Mouse (Mus musculus) neural tube, embryonic 15.5 days (tissue): ENCODE results near the gene Irf8. TPM values are rescaled to one million over a fixed set of nuclear protein-coding genes. Genes with fewer than 3 reads are reported as not detected.

ENCODE experiments used
- polyA plus RNA-seq: library from polyadenylated mRNA; unstranded; fragments of >200 nt; fragmentation: Nextera tagmentation; extraction: Ambion mirVana; gene quantifications from 2 replicates; pipeline ENCODE4 v1.2.1, GENCODE M21; 2015

Gene Irf8
- polyA plus RNA-seq, 1 experiment from 2014 or later, result 4.9 TPM

Other genes with a start within 250 kb of the Irf8 start
- 15.9 and 38.9 TPM in 2 replicates for gene Gins2, start 147.1 kb upstream of the Irf8 start, polyA plus RNA-seq
- 12.8 and 13.5 TPM in 2 replicates for gene 1190005I06Rik, start 88.7 kb upstream of the Irf8 start, polyA plus RNA-seq
- 3.3 and 5.2 TPM in 2 replicates for gene Gm27021, start 68.3 kb upstream of the Irf8 start, polyA plus RNA-seq
- 1,232 and 1,334 TPM in 2 replicates for gene Cox4i1, start 68.1 kb upstream of the Irf8 start, polyA plus RNA-seq
- gene Emc8, start 67.8 kb upstream of the Irf8 start, polyA plus RNA-seq, result 108 and 143 TPM in 2 replicates